Mouse (Mus musculus) urinary bladder, postnatal 0 days (tissue): ENCODE results near the gene Gtf2b. TPM values are rescaled to one million over a fixed set of nuclear protein-coding genes. Genes with fewer than 3 reads are reported as not detected.

Experiments used
- polyA plus RNA-seq: library from polyadenylated mRNA; unstranded; fragments of >200 nt; fragmentation: Nextera tagmentation; extraction: Ambion mirVana; gene quantifications from 2 replicates; pipeline ENCODE4 v1.2.1, GENCODE M21; 2015

Gtf2b gene
- 50.4 and 53.3 TPM in 2 replicates for polyA plus RNA-seq

DNA sequence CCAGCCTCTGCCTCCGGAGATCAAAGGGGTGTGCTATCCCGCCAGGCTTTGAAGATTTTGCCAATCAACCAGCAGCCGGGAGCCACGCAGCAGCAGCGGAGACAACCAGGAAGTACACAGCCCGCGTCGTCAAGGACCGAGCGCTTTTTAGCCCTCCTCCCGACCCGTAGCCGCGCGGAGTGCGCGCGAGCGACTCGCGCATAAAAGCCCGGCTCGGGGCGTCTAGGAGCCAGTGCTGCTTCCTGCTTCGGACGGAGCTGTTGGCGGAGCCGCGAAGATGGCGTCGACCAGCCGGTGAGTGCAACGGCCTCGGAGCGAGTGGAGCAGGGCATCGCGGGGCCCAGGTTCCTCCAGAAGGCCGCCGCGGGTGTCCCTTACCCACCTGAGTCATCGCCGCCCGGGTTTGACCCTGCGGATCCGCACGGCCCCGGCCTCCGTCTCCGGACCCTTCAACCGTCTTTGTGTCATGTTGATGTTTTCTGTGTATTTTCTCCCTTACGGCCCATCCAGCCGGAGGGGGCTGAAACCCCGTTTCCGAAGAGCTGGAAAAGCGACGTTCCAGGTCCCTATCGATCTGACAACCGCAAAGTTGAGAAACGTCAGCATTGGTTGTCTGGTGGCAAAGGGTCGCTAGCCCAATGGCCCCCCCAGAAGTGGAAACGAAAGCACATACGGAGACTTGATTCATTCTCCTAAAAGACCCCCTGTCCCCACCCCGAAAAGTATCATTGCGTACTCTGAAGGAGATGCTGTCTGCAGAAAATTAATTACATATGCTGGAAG, at the start of gene Gtf2b:
TSS of gene Gtf2b (plus strand) at position 51 of the 783 bp plus-strand sequence.

Other genes starting within 250 kb of the Gtf2b start
- 5.8 and 5.9 TPM in 2 replicates for gene Gbp7, start 234.7 kb upstream of the Gtf2b start, polyA plus RNA-seq
- gene Gbp3, start 205.0 kb upstream of the Gtf2b start, polyA plus RNA-seq = 5.6 and 6.0 TPM in 2 replicates
- not detected in 2 replicates for gene Gbp2b, start 170.2 kb upstream of the Gtf2b start, polyA plus RNA-seq
- gene Gbp2, start 144.4 kb upstream of the Gtf2b start, polyA plus RNA-seq = 15.7 and 21.1 TPM in 2 replicates
- gene Kyat3, start 64.0 kb upstream of the Gtf2b start, polyA plus RNA-seq = 5.9 and 7.6 TPM in 2 replicates
- 47.5 and 57.8 TPM in 2 replicates for gene Pkn2, start 117.0 kb downstream of the Gtf2b start, polyA plus RNA-seq